Mouse (Mus musculus) liver, postnatal 0 days (tissue): ENCODE measurements around the gene Sf3b3.

Experiments
- CTCF ChIP-seq: sonication (generic); IDR thresholded peaks from 2 replicates; pipeline ENCODE4 v1.5.1; 2016; ENCODE audit warnings: antibody characterized with exemption, low read depth
- EP300 ChIP-seq: IDR thresholded peaks from 2 replicates; pipeline ENCODE4 v1.6.1; 2016; ENCODE audit warnings: antibody characterized with exemption, low read depth, mild to moderate bottlenecking

GRCm38 (mm10) chr8:110790270-110790669 lies 56.3 kb downstream of the Sf3b3 start:
- no peak for TF ChIP-seq CTCF
- no peak for TF ChIP-seq EP300
